Mouse (Mus musculus) naive thymus-derived CD4-positive, alpha-beta T cell, adult 2 months (primary cell): ENCODE data around the gene Slc28a1.
"Not testable (repeated sequence)": the region's sequence is repeated elsewhere in the genome, so short reads cannot be mapped to it uniquely, and the experiment has no call there.

Source experiments
- DNase-seq: peaks from one replicate; pipeline ENCODE4 v3.0.0-alpha.2; 2011; ENCODE audit warnings: low read depth

Gene Slc28a1

DNA sequence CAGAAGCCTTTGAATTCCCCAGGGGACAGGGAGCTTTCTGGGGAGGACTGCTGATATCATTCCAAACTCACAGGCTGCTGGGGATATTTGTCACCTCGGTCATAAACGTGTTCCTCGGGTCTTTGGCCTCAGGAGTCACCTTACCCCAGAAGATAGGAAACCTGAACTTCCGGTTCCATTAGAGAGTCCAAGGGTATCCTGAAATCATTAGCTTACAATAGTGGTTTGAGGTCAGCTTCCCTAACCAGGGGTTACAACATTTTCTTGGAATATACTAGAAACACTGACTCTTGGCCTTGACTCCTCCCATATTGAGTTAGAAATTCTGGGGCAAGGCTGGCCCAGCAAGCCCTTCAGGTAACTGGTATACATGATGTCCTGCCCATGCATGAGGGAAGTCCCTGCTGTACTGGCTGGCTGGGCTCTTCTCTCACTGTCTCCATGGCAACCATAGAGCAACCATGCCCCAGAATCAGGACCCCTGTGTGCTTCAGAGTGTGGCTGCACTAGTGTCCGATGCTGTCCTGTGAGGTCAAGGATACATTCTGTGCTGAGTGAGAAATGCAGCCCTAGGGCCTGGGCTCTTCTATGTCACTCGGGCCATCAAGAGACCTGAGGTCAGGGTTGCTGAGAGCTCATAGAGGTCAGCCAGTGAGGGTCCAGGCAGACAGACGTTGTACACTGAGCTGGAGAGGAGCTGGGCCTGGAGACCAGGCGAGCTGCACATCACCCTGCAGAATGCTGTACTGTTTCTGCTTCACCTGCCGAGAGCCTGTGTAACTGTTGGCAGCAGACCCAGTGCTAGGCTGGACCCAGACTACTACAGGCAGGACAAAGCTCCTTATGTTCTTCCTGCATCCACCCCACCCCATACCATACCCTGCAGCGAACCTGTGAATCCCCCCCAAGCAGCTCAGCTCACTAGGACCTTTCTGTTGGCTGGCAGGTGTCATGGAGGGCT, 10.9 kb downstream of the Slc28a1 start:
- no peak for DNase-seq

DNA sequence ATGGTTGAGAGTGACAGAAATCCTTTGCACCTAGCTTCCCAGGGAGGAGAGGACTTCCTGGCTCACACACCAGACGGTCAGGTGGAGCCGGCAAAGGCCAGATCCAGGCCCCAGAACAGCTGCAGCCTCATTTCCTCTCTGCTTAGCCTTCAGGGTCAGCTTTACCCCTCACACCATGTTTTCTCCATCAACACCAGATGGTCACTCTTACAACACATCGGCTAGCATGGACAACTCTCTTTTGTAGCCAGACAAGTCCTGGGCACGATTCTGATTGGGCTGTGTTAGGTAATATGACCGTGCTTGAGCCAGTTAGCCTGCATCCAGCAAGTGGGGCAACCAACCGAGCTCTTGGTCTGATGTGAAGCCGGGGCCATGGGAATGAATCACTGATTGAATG, 17.3 kb downstream of the Slc28a1 start:
- no peak for DNase-seq

- DNase-seq, result no peak
Observed at GRCm38 (mm10) chr7:81132851-81133279, 18.3 kb downstream of the Slc28a1 start.

GRCm38 (mm10) chr7:81133416-81133815, 18.8 kb downstream of the Slc28a1 start:
- no peak for DNase-seq

DNA sequence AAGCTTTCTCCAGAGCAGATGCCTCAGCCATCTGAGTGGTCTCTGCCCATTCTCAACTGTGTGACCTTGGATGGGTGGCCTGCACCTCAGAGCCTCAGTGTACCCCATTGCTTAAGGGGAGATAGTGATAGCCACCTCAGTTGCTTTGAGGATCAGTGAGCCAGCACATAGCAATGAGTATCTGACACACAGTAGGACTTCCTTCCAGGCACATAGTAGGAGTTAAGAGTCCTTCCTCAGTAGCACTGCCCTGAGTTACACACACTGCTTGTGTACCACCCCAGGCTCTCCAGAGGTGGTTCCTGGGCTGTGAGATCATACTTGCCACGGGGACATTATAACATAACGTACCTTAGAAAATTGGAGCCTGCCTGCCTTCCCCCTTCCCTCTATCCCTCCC, 19.3 kb downstream of the Slc28a1 start:
- DNase-seq, result no peak

DNA sequence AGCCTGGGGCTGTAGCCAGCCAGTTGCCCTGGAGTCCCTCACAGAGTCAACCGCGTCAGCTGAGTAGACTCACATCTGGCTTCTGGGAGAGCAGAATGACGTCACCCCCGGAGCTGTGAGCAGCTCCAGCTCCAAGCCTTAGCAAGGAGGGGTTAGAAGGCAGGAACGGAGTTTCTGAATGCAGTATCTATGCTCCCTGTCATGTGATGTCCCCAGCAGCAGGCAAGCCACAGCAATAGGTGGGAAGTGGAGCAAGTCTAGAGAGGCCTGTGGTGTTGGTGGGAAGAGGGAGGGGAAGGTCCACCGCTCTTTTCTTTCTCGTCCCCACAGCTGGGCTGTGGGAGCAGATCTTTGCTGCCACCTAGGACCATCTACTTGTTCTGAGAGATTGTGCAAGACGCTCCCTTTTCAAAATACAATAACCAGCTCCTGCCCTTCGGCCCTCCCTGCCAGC, 20.0 kb downstream of the Slc28a1 start:
- DNase-seq, result no peak

- no peak for DNase-seq
Observed at GRCm38 (mm10) chr7:81137292-81137691, 22.7 kb downstream of the Slc28a1 start.

DNA sequence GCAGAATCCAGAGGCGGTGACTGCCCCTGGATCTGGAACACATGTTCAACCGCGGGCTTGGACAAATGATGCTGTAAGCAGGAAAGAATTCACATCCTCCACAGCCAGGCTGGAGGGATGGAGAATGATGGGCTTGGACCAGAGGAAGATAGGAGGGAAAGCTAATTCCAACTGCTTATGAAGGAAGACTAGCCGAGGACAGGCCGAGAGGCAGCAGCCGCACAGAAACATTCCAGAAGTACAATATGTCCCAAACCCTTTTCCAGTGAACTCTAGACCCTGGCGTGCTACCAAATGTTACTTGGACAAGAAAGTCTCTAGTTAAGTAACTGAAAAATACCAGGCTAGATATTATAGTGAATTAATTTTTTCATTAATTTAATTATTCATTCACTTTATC, 24.5 kb downstream of the Slc28a1 start:
- DNase-seq, result no peak

DNA sequence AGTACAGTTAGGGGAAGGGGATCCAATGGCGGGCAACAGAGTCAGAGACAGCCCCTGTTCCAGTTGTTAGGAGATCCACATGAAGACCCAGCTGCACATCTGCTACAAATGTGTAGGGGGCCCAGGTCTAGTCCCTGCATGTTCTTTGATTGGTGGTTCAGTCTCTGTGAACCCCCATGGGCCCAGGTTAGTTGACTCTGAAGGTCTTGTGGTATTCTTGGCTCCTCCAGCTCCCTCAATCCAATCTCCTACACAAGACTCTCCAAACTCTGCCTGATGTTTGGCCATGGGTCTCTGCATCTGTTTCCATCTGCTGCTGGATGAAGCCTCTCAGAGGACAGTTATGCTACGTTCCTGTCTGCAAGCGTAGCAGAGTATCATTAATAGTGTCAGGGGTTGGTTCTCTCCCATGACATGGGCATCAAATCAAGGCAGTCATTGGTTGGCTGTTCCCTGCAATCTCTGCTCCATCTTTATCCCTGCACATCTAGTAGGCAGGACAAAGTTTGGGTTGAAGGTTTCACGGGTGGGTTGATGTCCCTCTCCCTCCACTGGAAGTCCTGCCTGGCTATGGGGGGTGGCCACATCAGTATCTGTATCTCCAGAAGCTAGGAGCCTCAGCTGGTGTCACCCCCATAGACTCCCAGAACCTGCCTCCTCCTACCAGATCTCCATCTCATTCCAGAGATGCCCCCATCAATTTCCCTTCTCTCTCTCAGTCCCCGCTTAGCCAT, 25.2 kb downstream of the Slc28a1 start:
- DNase-seq, result no peak

DNA sequence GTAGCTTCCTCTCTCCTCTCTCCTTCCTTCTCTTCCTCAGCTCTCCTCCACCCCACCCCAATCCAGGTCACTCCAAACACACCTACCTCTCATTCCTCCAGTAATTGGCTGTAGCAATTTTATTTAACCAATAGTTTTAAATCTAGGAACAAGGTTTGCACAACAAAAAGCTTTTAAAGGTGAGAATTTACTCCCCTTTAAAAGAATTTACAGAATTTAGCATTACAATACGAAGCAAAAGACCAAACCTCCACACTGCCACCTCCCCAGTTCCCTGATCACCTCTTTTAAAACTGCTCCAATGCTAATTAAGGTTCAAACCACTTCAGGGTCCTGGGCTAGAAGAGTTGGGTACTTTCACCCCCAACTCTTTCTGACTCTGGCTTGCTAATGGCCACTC, 26.9 kb downstream of the Slc28a1 start:
- DNase-seq, result no peak

- not testable (repeated sequence) for DNase-seq
Observed at GRCm38 (mm10) chr7:81143056-81143455, 28.5 kb downstream of the Slc28a1 start.

GRCm38 (mm10) chr7:81149759-81150158, 35.2 kb downstream of the Slc28a1 start:
- DNase-seq, result no peak

DNA sequence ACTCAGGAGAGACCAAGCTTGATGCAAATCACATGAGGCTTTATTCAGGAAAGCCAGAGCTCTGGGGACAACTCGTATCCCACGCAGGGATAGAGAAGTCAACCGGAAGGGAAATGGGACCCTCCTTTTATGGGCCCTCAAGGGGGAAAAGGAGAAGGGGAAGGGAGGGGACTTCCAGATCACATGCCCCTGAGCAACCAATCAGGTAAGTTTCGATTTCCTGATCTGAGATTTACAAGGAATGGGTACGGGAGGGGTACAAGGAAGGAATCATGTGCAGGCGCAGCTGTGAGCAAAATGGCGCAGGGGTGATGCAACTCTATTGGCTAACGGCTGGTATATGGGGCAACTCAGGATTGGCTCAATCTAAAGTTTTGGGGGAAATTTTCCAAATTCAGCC, 36.6 kb downstream of the Slc28a1 start:
- no peak for DNase-seq

- no peak for DNase-seq
Observed at GRCm38 (mm10) chr7:81152306-81152705, 37.7 kb downstream of the Slc28a1 start.

DNA sequence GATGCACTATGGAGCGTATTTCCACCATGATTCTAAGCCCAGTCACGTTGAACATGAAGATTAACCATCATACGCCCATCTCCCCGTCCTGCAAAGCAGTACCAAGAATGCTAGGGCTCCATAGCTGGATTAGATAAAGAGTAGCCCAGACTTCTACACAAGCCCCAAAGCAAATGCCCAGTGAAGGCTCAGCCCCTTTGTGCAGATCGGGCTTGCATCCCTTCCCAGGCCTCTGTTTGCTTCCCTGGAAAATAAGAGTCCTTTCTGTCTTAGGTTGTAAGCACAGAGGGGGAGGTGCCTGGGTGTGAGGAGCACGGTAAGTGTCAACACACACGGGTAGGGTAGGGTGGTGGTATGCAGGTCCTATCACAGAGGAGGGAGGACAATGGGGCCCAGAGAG, 38.2 kb downstream of the Slc28a1 start:
- no peak for DNase-seq

DNA sequence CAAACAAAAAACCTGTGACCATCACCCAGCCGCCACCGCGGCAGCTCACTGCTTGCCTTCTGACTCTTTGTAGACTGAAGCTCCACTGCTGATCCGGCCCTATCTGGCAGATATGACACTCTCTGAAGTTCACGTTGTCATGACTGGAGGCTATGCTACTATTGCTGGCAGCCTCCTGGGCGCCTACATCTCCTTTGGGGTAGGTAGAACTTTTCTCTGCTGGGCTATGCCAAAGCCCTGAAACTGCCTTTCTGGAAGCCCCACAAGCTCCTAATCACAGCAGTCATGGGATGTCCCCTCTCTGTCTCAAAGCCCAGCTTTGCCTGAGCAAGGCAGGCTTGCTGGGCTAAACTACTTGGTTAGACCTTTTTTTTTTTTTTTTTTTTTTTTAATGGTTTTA, 38.7 kb downstream of the Slc28a1 start:
- no peak for DNase-seq

- DNase-seq, result not testable (repeated sequence)
Observed at GRCm38 (mm10) chr7:81154244-81154643, 39.6 kb downstream of the Slc28a1 start.

GRCm38 (mm10) chr7:81154960-81155359, 40.4 kb downstream of the Slc28a1 start:
- peak; percentile 92 for DNase-seq

DNA sequence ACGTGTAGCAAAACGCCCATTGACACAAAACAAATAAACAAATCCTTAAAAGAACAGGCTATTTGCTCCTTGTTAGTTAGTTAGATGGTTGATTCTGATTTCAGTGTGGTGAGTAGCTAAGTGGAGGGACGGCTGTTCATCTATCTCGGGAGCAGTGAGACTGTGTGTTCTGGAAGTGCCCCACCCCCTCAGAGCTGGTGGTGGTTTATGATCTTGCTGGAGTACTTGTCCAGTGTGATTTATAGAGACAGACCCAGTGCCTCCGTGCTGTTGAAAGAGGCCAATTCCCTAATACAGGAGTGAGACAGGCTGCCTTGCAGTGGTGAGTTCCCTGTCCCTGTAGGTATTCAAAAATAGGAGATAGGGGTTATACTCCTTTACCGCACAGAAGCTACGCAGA, 44.3 kb downstream of the Slc28a1 start:
- DNase-seq, result no peak

- peak; percentile 75 for DNase-seq
Observed at GRCm38 (mm10) chr7:81161666-81162065, 47.1 kb downstream of the Slc28a1 start.

GRCm38 (mm10) chr7:81162345-81162744, 47.7 kb downstream of the Slc28a1 start:
- peak; percentile 87 for DNase-seq

- DNase-seq, result no peak
Observed at GRCm38 (mm10) chr7:81164411-81164810, 49.8 kb downstream of the Slc28a1 start.

GRCm38 (mm10) chr7:81167124-81167523, 52.5 kb downstream of the Slc28a1 start:
- DNase-seq, result peak; percentile 73
